Mouse (Mus musculus) brain, adult 2 months (tissue): ENCODE measurements around the gene Gtsf1.
"Not testable (repeated sequence)": the region's sequence is repeated elsewhere in the genome, so short reads cannot be mapped to it uniquely, and the experiment has no call there.

ENCODE experiments used
- DNase-seq: peaks from one replicate; pipeline ENCODE4 v3.0.0; 2011; ENCODE audit warnings: low read depth, low spot score

Gene Gtsf1

DNA sequence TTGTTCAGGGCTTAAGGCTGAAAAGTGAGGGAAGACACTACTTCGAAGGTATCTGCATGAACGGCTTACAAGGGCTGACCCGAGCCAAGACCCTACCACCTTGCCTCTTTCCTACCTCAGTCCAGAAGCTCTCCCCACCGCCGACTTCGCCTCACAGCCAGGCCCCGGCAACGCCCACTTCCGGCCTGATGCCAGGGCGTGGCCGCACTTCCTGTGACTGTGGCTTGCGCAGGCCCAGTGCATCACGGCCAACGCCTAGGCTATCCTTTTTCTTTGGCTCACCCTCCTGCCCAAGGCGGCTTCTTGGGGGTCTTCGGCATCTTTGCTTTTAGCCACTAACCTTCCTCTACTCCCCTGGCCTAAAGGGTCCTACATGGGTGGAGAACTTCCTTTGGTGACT, at the start of gene Gtsf1:
Gene Gtsf1, minus strand, starts transcription at position 230 of the 400 bp plus-strand sequence.
- no peak for DNase-seq

DNA sequence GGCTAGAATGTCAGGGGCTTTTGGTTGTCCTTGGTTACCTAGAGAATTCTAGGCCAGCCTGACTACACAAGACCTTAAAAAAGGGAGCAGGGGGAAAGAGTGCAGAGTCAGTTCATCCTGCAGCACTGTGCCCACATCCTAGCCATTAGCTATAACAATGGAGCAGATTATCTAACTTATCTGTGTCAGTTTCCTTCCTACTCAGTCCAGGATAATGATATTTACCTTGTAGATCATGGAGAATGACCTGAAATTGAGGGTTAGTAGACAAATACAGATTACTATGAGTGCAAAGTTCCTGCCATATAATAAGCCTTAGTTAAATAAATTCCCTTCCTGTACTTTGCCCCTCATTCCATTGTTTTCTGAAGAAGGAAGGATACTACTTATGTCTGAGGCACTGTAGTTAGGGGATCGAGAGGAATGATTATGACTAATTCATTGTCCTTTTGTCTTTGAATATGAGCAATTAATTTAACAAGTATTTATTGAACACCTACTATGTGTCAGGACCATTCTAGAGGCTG, 48.9 kb upstream of the Gtsf1 start:
- no peak for DNase-seq

DNA sequence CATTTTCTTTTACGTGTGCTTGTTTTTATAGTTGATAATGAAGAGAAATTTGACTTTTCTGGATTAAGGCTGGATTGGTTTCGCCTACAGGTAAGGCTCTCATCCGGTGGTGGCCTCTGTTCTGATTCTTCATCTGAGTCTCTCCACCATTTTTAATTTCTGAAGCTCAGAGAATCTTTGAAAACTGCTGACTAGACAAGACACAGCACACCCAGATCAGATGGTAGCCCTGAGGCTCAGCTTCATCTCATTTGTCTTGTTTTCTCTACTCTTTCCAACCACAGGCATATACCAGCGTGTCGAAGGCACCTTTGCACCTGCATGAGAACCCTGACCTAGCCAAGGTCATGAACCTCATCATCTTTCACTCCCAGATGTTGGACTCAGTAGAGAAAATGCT, 43.5 kb upstream of the Gtsf1 start:
- no peak for DNase-seq

DNA sequence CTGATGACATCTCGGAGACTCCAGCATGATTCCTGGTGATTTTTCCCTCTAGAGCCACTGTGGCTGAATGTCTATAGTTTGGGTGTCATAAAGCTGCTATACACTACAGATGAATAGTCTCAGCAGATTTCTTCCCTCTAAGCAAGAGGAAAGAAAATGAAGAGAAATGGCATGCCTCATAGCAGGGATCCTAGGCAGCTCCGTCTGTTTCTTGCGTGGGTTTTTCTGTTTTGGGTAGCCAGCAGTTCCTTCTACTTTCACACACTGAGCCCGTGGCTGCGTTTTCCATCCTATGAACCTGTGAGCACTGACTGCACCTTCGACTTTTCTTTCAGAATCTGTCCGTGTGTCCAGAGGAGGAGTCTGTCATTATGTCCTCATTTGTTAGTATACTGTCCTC, 42.9 kb upstream of the Gtsf1 start:
- peak; percentile 29 for DNase-seq

DNA sequence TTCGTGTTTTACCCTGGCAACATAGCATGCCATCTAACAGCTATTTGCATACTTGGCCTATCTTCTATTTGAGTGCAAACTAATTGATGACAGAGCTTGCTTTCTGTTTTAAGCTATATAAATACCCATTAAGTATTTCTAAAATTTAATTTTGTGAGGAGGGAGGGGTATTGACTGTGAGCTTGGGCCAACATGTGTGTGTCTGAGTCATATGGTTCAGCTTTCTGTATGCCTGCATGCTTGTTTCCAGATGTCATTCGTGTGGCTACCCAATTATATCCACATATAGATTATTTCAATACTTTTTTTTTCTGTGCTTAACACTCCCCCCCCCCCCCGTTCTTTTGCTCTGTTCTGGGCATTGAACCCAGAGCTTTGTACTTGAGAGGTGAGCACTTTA, 42.0 kb upstream of the Gtsf1 start:
- DNase-seq = no peak

DNA sequence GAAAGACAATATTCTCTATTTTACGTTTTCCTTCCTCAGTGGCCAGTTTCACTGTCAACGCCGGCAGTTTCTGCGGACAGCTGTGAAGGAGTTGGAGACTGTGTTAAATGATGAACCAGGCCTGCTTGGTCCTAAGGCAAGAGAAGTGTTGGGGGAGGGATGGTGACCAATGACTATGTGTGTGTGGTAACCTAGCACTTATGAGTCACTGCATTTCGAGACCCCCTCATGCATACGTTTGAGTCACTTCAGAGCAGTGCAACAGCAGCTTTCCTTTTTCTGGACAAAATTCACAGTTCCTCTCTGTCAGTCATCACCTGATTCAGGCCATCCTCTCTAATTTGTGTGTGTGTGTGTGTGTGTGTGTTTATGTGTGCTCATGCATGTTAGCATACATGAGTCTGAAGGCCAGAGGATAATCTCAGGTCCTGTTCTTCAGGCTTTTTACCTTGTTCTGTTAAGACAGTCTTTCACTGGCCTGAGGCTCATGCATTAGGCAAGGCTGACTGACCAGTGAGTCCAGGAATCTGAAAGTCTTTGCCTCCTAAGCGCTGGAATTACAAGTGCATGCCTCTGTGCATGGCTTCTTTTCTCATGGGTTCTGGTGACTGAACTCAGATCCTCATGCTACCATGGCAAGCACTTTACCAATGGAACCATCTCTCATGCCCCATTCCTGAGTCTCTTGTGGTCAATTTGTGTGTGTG, 41.4 kb upstream of the Gtsf1 start:
- DNase-seq = no peak

DNA sequence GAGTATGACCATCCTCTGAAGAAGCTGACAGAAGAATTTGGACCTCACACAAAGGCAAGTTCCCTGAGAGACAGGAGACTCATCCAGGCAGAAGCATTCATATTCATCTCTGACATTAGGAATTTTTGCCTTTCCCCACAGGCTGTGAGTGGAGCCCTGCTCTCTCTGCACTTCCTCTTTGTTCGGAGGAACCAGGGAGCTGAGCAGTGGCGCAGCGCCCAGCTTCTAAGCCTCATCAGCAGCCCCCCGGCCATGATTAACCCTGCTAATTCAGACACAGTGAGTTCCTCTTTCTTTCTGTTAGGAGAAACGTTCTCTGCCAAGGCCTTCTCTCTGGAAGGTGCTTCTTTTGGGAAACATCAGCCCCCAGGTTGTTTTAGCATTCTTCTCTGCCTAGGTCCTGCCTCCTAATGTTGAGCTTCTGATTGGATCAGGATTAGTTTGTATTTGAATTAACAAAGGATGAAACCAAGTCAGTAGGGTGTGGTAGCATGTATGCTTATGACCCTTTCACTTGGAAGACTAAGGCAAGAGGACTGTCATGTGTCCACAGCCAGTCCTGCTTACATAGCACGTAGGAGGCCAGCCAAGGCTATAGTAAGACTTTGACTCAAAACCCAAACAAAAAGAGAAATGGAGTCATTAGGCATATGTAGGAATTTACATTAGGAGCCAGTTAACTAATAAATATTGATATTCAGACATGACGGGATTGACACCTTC, 32.4 kb upstream of the Gtsf1 start:
- DNase-seq = peak; percentile 30

DNA sequence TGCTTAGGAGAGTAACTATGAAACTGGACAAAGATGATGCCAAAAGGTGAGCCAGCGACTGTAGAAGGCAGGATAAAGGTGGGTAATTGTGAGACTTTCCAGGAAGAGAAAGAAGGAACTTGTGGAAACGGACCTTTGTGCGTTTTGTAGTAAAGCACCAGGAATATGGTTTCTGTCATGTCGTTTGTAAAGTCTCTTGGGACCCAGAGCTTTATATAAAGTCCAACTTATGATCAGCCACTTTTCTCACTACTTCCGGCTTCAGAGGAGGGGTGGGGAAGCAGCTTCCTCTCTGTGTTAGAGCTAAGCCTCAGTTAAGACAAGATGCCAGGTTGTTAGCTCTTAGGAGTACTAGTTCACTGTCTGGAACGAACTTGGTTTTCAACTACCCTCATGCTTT, 24.2 kb upstream of the Gtsf1 start:
- DNase-seq = no peak

DNA sequence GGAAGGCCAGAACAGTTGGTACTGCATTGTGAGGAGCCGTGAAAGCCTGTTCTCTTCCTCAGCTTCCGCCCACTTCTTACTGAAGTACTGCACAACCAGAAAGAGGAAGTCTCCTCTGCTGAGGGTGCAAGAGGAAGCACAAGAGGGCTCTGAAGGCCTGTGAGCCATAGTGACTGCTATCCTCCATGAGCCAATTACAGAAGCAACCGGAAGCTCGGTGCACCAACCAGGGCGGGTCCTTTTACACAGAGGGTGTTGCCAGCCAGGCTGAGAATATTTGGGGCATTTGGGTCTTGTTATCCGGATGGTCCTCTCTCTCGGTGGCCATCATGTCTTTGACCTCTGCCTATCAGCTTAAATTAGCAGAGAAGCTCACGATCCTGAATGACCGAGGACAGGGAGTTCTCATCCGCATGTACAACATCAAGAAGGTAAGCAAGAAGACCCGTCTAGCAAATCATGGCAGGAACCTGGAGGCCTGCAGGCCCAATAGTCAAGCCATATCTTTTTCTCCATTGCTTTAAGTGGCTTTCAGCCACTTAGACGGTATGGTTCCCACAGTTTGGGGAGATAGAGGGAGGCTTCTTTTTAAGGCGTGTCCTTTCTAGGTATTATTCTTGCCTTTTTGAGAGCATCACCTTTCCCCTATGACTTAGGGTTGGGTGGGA, 23.4 kb upstream of the Gtsf1 start, which contains the start of gene Nckap1l:
Gene Nckap1l, plus strand, starts transcription at position 244 of the 668 bp plus-strand sequence.
- DNase-seq = peak; percentile 58

DNA sequence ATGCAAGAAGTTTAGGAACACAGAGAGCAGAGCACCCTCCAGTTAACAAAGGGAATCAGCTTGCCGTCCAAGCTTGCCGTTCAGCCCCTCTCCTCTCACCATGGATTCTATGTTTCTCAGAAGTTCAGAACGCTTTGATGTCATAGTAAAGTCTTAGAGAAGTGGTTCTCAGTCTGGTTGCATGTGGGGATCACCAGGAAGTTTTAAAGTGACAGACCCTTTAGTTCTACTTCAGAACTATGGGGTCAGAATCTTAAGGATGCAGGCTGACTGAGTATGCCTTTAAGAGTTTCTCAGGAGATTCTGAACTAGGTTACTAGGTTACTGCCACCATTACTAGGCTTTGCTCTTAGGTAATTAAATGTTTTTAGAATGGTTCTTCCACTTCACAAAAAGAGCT, 18.1 kb upstream of the Gtsf1 start, which contains the start of gene Gtsf2:
Gene Gtsf2, minus strand, starts transcription at position 101 of the 400 bp plus-strand sequence.
- DNase-seq = no peak

DNA sequence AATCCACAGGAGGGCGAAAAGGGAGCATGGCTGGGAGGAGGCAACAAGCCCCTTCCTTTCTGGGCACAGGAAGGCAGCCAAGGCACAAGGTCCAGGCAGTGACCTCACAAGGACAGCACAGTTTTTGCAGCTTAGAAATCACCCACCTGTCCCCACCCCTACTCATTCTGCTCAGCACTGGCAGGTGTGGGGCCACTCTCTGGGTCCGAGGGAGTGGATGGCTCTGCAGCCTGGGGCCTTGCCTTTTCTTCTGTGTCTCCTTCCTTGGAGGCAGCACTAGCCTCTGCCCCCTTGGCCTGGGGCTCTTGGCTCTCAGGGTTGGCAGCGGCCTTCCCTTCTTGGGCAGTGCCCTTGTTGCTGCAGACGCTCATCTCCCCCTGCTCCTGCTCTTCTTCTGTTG, 15.7 kb upstream of the Gtsf1 start:
- not testable (repeated sequence) for DNase-seq

DNA sequence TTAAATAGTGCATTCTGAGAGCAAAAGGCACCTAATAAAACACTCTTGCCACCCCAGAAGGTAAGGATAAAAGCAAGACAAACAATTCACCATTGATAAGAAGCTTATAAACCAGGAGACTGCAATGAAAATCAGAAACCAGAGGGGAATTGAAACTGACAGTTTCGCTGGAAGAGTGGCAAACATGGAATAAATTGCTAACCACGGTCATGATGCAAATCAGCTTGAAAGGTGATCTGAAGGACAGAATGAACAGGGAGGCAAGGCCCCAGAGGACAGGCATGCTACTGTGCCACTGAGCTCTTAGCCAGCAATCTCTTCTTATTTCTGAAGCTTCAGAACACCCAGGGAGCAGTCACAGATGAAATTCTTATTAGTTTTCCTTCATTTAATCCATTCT, 3.3 kb downstream of the Gtsf1 start:
- DNase-seq = peak; percentile 6

DNA sequence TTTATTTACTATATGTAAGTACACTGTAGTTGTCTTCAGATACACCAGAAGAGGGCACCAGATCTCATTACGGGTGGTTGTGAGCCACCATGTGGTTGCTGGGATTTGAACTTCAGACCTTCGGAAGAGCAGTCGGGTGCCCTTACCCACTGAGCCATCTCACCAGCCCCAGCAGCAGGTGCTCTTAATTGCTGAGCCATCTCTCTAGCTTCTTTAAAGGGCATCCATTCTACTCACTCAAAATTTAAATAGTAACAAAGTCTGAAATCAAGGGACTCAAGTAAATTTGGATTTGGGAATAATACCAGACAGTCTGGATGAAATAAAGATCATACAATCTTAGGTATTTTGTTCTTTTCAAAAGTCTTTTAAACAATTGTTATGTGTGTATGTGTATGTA, 24.7 kb downstream of the Gtsf1 start:
- DNase-seq = not testable (repeated sequence)

DNA sequence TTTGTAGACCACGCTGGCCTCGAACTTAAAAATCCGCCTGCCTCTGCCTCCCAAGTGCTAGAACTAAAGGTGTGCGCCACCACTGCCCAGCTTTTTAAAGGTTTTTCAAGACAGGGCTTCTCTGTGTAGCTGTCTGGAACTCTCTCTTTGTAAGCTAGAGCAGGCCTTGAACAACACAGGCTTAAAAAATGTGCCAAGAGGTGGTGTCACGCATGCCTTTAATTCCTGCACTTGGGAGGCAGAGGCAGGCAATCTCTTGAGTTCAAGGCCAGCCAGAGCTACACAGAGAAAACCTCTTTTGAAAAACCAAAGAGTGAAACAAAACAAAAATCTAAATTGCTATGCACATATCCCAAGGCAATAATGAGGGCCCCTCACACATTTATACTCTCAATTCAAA, 28.9 kb downstream of the Gtsf1 start:
- DNase-seq = no peak

DNA sequence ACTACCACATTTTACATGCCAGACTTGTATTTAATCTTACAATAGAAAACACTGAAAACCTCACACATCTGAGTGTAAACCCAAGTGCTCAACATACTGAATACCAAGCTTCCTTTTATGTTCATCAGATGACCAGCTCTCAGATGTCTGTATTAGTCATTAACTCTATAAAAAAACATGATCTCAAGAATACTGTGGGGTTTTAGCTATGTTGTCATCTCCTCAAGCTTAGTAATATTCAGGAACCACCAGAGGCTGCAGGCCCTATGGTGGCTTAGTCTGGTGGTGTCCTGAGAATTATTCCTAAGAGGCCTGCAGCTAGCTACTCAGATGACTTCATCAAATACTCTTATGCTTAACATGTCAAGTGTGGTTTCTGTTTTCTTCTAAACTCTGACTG, 36.7 kb downstream of the Gtsf1 start:
- DNase-seq = no peak

DNA sequence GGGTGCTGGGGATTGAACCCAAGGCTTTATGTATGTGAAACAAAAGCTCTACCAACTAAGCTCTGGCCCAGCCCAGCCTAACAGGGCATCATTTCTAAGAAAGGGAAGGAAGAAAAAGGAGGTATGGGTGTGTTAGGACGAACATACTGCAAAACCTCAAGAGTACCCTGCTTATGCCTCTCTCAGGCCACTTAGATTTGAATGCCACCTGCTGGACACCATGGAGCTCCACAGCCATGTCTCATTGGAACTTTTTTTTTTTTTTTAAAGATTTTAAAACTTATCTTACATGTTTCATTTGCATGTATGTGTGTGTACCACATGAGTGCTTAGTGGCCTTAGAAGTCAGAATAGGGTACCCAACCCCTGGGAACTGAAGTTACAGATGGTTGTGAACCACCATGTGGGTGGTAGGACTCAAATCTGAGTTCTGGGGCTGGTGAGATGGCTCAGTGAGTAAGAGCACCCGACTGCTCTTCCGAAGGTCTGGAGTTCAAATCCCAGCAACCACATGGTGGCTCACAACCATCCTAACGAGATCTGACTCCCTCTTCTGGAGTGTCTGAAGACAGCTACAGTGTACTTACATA, 41.6 kb downstream of the Gtsf1 start:
- peak; percentile 45 for DNase-seq

DNA sequence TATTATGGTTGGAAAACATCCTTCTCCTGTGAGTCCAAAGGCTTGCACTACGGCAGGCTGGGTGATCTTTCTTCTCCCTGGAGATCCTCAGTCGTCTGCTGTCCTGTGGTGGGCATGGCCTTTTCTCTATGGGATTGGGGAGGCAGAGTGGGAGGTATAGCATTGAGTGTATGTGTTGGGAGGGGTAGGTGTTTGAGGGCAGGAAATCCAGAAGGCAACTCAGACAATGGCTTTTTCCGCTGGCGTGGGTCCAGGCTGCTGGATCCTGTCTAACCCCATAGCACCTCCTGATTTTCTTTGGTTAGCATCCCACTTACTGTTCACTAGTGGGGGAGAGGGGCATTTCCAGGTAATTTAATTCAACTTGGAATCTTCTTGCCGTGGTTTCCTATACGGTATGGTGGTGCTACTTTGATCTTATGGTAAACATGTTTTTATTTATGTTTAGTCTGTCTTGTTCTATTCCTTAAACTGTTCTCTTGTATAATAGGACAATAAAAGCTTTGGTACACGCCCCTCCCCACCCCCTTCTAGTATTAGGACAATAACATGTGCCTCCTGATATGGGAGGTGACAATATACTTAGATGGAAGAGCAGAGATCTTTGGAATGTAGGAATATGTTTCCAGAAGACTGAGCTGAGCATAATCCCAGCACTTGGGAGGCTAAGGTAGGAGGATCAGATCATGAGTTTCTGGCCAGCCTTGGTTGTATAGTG, 46.3 kb downstream of the Gtsf1 start:
- DNase-seq = no peak

DNA sequence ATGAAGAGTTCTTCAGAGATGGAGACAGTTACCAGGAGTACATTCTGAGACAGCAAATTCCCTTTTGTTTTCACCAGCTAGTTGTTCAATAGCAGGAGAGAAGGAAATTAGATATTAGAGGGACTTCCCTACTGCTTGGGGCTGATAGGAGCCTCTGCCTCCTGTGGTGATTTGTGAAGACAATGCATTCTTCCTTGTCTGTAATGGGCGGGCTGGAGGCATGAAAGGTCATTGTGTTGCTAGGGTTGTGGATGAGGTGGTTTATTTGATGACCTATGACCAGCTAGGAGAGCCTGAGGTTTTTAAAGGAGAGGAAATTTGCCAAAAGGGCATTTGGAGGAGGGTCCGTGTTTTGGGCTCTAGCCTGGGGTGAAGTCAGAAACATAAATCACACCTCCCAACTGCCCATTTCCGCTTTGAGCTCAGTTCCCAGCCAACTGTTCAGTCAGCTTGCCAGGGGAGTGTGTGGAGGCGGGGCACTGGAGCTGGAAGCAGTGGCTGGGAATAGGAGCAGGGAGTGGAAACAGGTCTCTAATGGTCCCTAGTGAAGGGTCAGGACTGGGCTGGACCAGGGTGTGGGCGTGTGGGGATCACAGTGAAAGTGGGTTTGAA, 47.4 kb downstream of the Gtsf1 start:
- DNase-seq = no peak

DNA sequence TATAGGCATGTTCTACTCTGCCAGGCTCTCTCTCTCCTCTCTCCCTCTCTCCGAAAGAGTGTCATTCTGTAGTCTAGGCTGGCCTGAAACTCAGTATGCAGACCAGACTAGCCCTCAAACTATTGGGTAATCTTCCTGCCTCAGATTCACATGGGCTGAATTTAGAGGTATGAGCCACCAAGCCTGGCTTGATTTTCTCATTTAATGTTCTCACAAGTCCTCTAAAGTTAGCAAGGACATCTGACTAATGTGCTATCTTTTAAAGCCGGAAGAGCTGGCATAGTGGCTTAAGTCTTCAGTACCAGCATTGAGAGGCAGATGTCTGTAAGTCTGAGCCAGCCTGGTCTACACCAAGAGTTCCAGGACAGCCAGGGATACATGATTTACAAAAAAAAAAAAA, 48.2 kb downstream of the Gtsf1 start:
- DNase-seq = peak; percentile 38

DNA sequence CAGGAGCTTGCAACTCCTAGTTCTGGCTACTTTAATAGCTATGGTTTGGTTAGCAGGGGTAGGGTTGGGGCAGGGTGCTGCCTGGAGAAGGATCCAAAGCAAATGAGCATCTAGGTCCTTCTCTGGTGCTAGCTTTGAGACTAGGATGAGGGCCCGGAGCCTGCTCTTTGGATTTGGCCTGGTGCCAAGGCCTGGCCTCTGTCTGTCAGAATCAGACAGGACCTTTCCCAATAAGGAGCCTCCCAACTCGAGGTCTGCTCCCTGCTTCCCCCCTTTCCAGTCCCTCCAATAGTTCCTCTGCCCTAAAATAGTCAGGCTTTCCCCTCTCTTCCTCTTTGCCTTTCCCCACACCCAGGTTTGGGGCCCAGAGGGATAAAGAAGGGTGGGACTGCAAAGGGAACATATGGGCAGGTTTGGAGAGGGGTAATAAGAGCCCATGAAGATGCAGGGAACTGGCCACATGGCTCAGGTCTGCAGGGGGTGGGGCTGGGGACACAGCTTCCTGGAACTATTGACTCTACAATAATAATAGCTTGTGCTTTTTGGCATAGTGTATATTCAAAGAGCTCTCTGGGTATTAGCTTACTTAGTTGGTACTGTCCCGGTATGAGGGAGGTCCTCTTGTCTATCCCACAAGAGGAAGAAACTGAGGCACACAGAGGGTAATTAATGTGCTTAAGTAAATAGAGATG, 51.5 kb downstream of the Gtsf1 start:
- no peak for DNase-seq
